Mouse (Mus musculus) NIH3T3 (cell line): ENCODE measurements around the gene Oxt.
"Not testable (repeated sequence)": the region's sequence is repeated elsewhere in the genome, so short reads cannot be mapped to it uniquely, and the experiment has no call there.

ENCODE experiments used
- DNase-seq: peaks from one replicate; pipeline ENCODE4 v3.0.0-alpha.2; 2012; ENCODE audit warnings: low read depth

Gene Oxt

DNA sequence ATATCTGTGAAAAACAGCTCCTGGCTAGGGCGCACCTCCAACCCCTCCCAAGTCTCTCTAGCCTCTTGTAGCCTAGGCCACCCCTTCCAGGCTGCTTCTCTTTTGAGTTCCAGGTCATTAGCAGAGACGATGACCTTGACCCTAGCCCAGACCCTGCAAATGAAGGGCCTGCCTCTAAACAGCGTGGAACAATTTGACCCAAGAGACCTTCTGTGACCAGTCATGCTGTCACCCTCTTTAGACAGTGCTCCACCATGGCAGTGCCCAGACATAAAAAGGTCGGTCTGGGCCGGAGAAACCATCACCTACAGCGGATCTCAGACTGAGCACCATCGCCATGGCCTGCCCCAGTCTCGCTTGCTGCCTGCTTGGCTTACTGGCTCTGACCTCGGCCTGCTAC lies at the start of gene Oxt:
Gene Oxt, plus strand, starts transcription at position 301 of the 400 bp plus-strand sequence.
- DNase-seq: no peak

DNA sequence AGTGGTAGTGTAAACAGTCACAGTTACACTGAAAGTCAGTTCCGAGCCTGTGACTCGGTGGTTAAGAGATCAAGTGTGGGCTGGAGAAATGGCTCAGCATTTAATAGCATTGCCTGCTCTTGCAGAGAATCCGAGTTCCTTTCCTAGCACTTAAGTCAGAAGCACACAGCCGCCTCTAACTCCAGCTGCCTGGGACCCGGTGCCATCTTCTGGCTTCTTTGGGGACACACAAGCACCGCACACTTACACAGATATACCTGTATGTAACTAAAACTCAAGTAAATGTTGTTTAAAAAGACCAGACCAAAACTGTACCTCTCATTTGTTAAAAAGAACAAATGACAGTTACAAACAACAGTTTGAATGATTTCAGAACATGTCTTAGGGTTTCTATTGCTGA lies 47.5 kb upstream of the Oxt start:
- DNase-seq: peak; percentile 25

DNA sequence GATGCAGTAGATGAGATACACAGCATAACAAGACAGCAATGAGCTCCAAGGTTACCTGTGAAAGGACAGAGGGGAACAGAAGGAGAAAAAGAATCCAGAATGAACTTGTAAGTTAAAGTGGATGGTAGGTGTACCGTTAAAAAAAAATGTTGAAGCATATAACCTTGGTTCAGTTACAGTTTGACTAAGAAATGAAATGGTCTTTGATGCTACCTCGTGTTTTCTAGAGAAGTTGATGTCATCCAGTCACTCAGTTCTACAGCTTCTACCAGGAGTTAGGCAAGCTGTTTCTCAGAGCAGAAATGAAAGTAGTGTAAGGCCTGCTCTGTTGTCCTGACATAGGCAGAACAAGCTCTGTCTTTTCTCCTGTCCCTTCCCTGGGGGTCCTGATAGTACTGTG lies 46.7 kb upstream of the Oxt start:
- DNase-seq: no peak

DNA sequence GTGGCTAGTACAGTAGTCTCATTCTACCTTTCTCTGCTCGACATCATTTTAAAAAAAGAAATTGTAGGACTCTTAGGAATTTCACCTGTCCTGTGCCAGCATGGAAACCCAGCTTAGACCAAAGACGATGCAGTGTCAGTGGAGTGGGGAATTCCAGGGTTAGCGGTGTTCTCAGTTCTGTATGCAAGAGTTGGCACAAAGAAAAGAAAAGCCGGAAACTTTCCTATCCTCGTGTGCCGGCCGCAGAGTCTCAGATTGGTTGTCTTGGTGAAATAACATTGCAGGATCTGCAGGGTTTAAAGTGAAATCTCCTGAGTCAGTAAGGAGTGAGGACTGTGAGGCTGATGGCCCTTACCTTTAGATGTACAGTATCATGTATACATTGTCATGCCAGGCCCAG lies 46.0 kb upstream of the Oxt start:
- no peak for DNase-seq

DNA sequence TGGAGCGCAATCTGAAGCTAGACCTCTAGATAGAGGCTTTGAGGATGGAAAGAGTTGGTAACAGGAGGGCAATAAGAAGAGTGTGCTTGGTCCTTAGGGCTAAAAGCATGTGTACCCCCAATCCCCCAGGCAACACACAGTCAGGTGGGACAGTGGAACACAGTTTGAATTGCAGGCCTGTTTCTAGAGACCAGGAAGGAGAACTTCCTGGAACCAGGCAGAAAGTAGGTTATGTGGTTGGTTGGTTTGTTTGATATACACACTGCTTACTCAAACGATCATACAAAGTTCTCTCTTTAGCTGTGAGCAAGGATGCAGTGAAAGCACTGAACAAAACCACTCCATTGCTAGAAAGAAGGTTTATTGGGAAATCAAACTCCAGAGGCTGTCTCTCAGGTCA lies 43.8 kb upstream of the Oxt start:
- no peak for DNase-seq

DNA sequence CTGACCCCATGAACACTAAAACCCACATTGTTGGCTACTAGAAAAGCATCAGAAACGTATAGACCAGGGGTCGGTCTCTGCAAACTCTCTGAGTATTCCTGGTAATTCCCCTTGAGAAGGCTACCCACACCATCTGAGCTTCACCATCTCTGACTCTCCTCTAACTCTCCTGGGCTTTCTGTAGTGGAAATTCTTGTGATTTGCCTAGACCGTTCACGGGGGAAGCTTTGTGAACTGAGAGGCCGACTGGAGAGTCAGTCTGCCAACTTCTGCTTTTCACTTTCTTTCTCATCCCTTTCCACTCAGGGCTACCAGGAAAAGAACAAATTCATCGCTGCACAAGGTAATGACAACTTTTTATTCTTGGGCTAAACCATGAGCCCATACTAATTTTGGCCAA lies 41.0 kb upstream of the Oxt start:
- no peak for DNase-seq

DNA sequence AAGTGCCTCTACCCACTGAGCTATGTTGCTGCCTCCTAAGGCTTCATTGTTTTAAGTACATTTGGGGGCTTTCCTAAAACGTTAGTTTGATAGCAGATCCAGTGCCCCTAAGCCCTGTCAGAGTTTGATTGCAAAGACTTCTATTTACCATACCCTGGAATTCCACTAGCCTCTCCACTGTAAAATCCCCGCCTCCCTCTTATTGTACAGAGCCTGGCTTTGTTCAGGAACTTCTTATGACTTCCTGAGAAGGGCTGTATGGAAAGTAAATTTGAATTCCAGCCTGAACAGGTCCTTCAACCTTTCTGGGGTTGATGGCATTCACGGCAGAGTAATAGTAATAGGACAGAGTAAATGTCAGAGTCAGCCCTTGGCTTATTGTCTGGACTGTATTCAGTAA lies 39.1 kb upstream of the Oxt start:
- no peak for DNase-seq

DNA sequence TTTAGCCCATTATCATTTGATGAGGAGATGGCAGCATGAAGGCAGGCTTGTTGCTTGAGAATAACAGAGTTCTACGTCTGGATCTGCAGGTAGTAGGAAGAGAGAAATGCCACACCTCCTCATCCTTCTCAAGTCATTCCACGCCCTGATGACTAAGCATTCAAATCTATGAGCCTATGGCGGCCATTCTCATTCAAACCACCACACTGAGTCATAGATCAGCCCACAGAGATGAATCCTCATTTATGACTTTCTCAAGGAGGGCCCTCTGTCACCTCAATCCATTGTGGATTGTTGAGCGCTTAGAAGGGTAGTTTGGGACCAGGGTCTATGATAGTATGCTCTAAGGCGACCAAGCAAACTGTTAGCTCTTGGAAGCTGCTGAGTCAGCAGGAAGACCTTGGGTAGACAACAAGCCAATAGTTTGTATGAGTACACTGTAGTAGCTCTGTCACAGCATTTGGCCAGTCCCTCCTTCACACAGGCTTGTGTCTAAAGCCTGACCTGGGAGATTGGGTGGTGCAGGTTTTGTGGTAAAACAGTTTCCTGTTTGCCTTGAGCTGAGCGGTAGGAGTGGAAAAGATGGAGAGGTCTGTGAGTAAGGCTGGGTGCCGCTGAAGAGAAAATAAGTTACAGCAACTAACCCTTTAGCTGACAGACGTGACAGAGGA lies 37.0 kb upstream of the Oxt start:
- no peak for DNase-seq

DNA sequence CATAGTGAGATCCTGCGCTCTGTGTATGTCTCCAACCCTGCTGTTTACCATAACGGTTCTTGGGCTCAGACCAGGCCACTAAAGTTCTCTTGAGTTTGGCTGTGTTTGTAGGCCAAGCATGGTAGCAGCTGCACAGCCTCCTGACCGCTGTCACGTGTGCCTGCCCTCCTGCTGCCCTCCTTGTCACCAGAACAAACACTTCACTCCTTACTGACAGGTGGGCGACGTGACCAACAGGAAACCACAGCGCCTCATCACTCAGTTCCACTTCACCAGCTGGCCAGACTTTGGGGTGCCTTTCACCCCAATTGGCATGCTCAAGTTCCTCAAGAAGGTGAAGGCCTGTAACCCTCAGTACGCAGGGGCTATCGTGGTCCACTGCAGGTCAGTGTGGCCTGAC lies 35.7 kb upstream of the Oxt start:
- no peak for DNase-seq

DNA sequence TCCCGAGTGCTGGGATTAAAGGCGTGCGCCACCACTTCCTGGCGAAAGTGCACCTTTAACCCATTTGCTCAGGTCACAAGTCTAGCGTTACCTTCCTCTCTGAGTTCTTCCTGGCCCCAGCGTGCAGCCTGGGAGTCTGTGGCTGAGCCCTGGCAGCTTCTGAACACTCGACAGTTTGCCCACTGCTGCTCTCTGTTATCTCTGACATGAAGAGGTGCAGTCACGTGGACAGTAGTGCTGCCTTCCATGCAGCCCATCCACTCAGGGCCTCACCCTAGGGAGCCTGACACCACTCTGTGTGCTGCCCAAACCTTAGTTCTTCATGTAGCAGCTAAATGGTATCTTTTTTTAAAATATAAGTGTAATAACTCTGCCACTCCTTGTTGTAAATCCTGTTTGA lies 29.0 kb upstream of the Oxt start:
- no peak for DNase-seq

DNA sequence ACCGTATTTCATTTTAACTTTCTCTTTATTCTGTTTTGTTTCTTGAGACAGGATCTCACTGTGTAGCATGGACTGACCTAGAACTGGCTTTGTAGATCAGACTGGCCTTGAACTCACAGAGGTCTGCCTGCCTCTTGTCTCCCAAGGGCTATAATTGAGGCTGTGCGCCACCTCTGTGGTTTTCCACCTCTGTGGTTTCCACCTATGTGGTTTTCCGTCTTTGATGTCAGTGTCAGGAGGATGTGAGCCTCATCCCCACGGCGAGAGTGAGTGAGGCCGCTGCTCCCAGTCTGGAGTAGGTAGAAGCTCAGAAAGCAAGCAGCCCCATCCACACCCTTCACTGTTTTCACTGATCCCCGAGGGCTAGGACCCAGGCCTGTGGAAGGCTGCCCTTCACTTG lies 21.1 kb upstream of the Oxt start:
- no peak for DNase-seq

DNA sequence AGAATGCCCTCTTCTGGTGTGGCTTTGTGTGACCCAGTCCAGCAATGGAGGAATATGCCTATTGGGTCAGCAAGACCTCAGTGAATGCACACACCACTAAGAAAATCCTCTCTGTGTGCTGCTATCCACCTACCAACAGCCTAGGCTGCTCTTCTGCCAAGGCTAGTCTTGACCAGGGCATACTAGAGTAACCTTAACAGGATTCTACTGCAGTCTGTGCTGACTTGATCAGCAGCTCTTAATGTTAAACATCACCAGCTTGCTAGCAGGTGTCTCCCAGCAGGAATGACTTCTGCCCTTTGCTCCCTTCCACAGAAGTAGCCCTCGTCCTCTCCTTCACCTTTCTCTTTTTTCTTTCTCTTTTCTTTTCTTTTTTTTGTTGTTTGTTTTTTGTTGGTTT lies 19.7 kb upstream of the Oxt start:
- DNase-seq: no peak

DNA sequence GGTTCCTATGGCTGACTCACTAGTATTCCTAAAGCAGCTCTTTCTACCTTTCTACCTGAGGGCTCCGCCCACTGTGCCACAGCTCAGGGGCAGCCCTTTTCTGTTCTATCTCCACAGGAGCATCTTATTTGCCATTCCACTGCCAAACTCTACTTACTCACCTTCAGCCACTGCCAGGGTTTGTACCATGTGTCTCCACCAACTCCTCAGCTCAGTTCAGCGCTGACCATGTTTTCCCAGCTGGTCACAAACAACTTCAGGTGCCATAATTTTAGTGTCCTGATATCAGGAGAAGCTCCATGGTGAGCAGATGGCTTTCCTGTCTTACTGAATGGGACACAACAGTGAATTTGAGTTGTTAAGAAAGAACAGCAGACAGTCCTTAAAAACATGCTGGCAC lies 18.5 kb upstream of the Oxt start:
- DNase-seq: no peak

DNA sequence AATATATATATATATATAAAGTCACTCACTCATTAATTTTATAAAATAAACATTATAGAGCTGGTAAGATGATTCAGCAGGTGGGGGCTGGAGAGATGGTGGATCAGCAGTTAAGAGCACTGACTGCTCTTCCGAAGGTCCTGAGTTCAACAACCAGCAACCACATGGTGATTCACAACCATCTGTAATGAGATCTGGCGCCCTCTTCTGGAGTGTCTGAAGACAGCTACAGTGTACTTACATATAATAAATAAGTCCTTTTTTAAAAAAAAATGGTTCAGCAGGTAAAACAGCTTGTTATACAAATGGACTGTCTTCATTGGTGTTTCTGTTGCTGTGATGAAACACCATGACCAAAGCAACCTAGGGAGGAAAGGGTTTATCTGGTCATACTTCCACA lies 18.0 kb upstream of the Oxt start:
- DNase-seq: no peak

DNA sequence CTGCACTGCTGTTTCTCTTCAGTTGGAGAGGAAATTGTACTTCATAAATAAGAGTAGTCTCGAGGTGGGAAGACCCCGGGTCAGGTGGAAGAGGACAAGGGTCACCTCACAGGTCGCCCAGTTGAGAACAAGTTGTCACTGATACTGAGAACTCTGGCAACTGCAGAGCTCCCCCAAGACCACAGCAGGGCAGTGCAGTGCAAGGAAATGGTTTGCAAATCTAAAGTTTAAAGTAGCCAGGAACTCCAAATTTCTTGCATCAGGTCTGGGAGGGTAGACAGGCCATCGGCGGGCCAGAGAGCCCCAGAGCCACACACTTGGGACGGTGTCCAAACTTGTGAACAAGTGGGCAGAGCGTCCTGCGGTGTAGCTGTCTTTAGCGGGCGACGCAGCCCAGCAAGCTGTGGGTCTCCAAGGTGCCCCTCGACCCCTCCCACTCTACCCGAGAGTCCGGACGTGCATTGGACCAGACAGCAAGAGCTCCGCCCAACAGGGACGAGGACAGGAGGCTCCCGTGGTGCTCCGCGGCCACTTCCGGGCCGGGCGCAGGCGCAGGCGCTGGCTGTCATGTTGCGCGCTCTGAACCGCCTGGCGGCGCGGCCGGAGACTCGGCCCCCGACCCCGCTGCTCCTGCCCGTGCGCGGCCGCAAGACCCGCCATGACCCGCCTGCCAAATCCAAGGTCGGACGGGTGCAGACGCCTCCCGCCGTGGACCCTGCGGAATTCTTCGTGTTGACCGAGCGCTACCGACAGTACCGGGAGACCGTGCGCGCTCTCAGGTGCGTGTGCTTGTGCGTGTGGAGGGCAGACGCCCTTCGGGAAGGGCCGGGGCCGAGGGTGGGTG lies 12.5 kb upstream of the Oxt start, which contains the start of gene Mrps26:
Gene Mrps26, plus strand, starts transcription at position 531 of the 844 bp plus-strand sequence.
- DNase-seq: peak; percentile 95

DNA sequence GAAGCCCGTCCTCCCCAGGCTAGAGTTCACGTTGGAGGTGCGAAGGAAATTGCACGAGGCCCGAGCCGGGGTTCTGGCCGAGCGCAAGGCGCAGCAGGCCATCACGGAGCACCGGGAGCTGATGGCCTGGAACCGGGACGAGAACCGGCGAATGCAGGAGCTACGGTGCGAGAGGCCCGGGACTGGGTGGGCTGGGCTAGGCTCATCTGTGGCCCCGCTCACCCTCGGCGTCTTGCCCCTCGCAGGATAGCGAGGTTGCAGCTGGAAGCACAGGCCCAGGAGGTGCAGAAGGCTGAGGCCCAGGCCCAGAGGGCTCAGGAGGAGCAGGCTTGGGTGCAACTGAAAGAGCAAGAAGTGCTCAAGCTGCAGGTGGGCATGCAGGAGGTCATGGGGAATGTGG lies 11.9 kb upstream of the Oxt start:
- peak; percentile 37 for DNase-seq

DNA sequence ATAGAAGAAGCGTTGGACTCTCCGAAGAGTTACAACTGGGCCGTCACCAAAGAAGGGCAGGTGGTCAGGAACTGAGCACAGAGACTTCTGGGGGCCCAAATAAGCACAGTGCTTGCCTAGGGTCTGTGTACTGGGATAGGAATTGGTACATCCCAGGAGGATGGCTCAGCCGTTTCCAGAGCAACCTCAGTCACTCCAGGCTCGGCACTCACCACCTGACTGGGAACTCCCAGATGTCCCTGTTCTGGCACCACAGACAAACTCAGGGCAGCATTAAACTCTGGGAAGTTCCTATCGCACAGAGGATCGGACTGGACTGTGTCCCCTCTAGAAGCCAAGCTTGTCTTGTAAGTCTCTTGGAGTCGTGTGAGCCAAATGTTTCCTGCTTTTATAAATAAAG lies 11.0 kb upstream of the Oxt start:
- no peak for DNase-seq

DNA sequence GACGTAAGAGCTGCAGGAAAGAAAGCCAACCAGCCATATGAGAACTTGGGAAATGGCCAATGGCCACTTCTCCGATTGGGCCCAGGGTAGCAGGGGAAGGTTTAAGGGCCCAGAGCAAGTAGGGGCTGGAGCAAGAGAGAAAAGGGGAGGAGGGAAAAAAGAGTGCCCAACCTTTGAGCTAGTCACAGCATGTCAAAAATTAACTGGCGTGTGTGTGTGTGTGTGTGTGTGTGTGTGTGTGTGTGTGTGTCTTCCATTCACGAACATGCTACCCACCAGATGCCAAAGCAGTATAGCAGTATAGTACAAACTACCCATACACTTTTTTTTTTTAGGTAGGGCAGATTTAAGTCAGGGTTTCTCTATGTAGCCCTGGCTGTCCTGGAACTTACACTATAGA lies 7.1 kb upstream of the Oxt start:
- no peak for DNase-seq

DNA sequence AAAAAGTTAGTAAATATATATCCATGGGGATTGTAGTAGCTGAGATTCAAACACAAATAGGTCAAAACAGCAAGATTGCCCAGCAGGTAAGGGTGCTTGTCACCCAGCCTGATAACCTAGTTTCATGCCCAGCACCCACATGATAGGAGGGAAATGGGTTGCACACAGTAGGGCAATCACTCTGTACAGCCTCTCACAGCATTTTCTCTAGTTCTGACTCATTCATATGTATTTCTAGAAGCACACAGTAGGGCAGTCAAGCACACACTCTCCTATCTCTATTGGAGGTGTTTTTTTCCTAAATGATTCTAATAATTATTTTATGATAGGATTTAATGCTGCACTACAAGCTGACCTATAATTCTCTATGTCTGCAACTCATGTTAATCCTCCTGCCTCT lies 6.0 kb upstream of the Oxt start:
- DNase-seq: no peak

DNA sequence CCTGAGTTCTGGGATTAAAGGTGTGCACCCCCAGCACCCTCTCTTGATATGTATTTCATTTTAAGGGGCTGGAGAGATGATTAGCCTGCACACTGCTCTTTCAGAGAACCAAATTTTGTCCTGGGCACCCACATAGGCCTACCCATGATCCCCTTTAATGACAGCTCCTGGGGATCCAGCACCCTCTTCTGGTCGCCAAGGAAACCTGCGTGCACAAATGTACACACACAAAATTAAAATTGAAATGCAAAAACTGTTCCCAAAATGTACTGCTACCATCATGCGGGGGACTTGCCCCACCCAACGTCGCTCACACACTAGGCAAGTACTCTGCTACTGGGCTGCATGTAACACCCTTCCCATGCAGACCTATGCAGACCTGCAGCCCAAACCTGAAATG lies 1.0 kb upstream of the Oxt start:
- no peak for DNase-seq

DNA sequence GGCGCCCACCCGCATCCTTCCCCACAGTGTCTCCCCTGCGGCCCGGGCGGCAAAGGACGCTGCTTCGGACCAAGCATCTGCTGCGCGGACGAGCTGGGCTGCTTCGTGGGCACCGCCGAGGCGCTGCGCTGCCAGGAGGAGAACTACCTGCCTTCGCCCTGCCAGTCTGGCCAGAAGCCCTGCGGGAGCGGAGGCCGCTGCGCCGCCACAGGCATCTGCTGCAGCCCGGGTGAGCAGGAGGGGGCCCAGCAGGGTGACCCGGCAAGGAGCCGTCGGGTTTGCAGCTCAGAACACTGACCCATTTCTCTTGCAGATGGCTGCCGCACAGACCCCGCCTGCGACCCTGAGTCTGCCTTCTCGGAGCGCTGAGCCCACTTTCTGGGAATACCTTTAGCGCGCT lies 591 bp downstream of the Oxt start:
- not testable (repeated sequence) for DNase-seq

DNA sequence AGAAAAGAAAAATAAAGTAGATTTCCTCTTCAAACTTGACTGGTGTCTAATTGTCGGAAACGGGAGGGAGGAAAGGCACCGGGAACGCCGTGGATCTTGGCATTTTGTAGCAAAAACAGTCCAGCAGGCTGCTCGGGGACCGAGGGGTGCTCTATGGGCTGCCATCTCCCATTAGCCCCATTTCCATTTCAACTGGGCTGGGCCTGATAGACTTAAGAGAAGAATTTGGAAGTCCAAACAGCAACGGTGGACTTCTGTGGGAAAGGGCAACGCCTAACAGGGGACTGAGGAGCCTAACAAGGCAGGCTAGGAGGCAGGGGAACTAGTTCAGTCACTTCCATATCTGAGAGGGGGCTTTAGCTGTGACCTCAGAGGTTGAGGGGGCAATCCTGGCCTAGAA lies 1.0 kb downstream of the Oxt start:
- no peak for DNase-seq

DNA sequence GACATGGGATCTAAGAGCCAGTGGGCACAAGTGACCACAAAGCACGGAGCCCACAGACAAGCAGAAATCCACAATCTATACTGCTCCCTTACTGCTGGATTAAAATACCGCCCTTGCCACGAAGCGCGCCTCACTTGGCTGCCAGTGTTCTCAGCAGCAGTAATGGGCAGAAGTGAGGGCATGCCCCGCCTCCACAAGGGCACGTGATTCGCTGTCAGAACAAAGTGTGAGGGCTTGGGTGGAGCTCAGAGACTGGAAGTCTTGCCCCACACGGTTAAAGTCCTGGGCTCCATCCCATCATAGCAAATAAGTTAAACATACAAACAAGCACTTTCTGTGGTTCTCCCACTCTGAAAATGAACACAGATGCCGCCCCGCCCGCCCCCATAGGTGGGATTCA lies 1.7 kb downstream of the Oxt start:
- DNase-seq: peak; percentile 77

DNA sequence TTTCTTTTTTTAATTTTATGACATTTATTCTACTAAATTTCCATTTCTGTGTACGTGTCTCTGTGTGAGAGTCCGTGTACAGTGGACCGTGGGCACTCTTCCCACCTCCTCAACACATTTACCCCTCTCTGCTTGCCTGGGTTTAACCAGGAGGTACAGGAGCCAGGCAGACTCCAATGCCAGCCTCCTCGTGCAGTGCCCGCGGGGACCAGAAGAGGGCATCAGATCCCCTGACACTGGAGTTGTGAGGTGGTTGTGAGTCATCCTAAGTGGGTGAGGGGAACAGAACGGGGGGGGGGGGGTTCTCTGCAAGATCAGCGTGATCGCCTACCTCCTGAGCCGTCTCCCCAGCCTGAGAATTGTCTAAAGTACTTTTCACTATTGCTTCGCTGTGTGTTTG lies 2.2 kb downstream of the Oxt start:
- DNase-seq: peak; percentile 89
